In genomic region chr6:146676904-146677303, GRCm38 (mm10) we compare ENCODE assay signal across 18 mouse cellular contexts.
"Had no signal": no experiment of that assay in that cellular context is flagged by ENCODE, and none has a peak within 500 bp of the region (broad histone marks: within the 10 kb centered on the region; RNA-seq: fewer than 3 reads in every experiment).

No protein-coding gene starts in this region.

- H3K9ac ChIP-seq: lung, embryonic 14.5 days; midbrain, embryonic 12.5 days; neural tube, embryonic 13.5 days; neural tube, embryonic 15.5 days had no signal

- ATAC-seq: midbrain, embryonic 16.5 days had no signal

- H3K4me1 ChIP-seq: midbrain, embryonic 10.5 days; midbrain, embryonic 12.5 days; neural tube, embryonic 13.5 days; neural tube, embryonic 15.5 days had no signal

- H3K4me3 ChIP-seq: midbrain, embryonic 10.5 days; midbrain, embryonic 12.5 days; myocyte; neural tube, embryonic 13.5 days; neural tube, embryonic 15.5 days had no signal

- H3K27ac ChIP-seq: midbrain, embryonic 10.5 days; midbrain, embryonic 12.5 days; neural tube, embryonic 13.5 days; neural tube, embryonic 15.5 days had no signal

- H3K9me3 ChIP-seq: neural tube, embryonic 15.5 days had no signal

- H3K36me3 ChIP-seq: midbrain, embryonic 10.5 days; midbrain, embryonic 12.5 days; neural tube, embryonic 13.5 days; neural tube, embryonic 15.5 days had no signal

- DNase-seq: lung, embryonic 14.5 days; lung, postnatal 10 days; lung, postnatal 4 days; midbrain, embryonic 14.5 days; retina, postnatal 1 day; right cerebral cortex, adult 18-20 months; right cerebral cortex, postnatal 25 days; right cerebral cortex, postnatal 4 days; spleen, adult 18-20 months; thymus, adult 18-20 months; thymus, postnatal 14 days; thymus, postnatal 36 days had no signal

- H3K27me3 ChIP-seq: midbrain, embryonic 12.5 days; neural tube, embryonic 13.5 days; neural tube, embryonic 15.5 days had no signal

- H3K4me2 ChIP-seq: lung, embryonic 14.5 days; midbrain, embryonic 12.5 days; neural tube, embryonic 13.5 days; neural tube, embryonic 15.5 days had no signal
